ENCODE assay signal across 24 mouse cellular contexts in genomic region chr5:127487190-127487589, GRCm38 (mm10).
DNase-seq lines count a peak whose midpoint lies in the region; TF ChIP-seq lines count a peak whose summit lies in the region.
"Had no signal": no experiment of that assay in that cellular context is flagged by ENCODE, and none has a peak within 500 bp of the region (broad histone marks: within the 10 kb centered on the region; RNA-seq: fewer than 3 reads in every experiment).

No protein-coding gene starts in this region.

- no peak overlapping the region for H3K9ac ChIP-seq in heart, adult 2 months (ENCODE audit: low read depth, low read length)
- H3K9ac ChIP-seq in liver, adult 2 months (ENCODE audit: low read depth, low read length): no peak overlapping the region
- H3K9ac ChIP-seq: embryonic facial prominence, embryonic 15.5 days; heart, embryonic 15.5 days; liver, embryonic 13.5 days had no signal

- DNase-seq in heart, adult 2 months: no peak
- no peak for DNase-seq in heart, adult 11 months
- no peak for DNase-seq in liver, adult 2 months (ENCODE audit: extremely low read depth, low read depth, low spot score)
- DNase-seq in liver (no peak), ZHBTc4 (ENCODE audit: low read depth, low spot score) (peak; percentile 35)
- no peak for DNase-seq in right cerebral cortex, postnatal 36 days (ENCODE audit: low spot score in 2 of 2)
- no peak for DNase-seq in right cerebral cortex, postnatal 14 days
- DNase-seq: adrenal gland, adult 8-10 months; cerebellum, postnatal 25 days; gastrocnemius, postnatal 10 days; heart, postnatal 4 days; kidney, adult 18-20 months; kidney, postnatal 14 days; left cerebral cortex, postnatal 4 days; liver, embryonic 13.5 days; lung, postnatal 14 days; right cerebral cortex, postnatal 4 days; thymus, postnatal 36 days had no signal

- H3K9me3 ChIP-seq in E14TG2a.4 (ENCODE audit: low read length): peaks cover 19% of the 10 kb centered on the region
- H3K9me3 ChIP-seq: embryonic facial prominence, embryonic 15.5 days; heart, embryonic 15.5 days had no signal

- no peaks in the 10 kb centered on the region for H3K36me3 ChIP-seq in heart, adult 2 months (ENCODE audit: control insufficient read depth, insufficient read depth, low read length)
- H3K36me3 ChIP-seq in liver, adult 2 months (ENCODE audit: control insufficient read depth, insufficient read depth, low read length): no peaks in the 10 kb centered on the region
- no peaks in the 10 kb centered on the region for H3K36me3 ChIP-seq in E14TG2a.4 (ENCODE audit: insufficient read depth, low read length)
- H3K36me3 ChIP-seq: embryonic facial prominence, embryonic 15.5 days; heart, embryonic 15.5 days; liver, embryonic 13.5 days had no signal

- H3K79me2 ChIP-seq in heart, adult 2 months (replicated peaks; ENCODE audit: control insufficient read depth, insufficient read depth, low read length): no peaks in the 10 kb centered on the region
- H3K79me2 ChIP-seq in liver, adult 2 months (ENCODE audit: control insufficient read depth, insufficient read depth, low read length): no peaks in the 10 kb centered on the region

- no peak for TF ChIP-seq POLR2A in heart, adult 2 months (IDR thresholded peaks at IDR 0.05; ENCODE audit: insufficient read depth, low read depth, low read length)
- no peak for TF ChIP-seq POLR2A in liver, adult 2 months (IDR thresholded peaks at IDR 0.05; ENCODE audit: extremely low read depth, insufficient read depth, low read length)

- no peak overlapping the region for H3K27ac ChIP-seq in heart, adult 2 months
- no peak overlapping the region for H3K27ac ChIP-seq in liver, adult 2 months (replicated peaks; ENCODE audit: insufficient read depth, low read depth, low read length)
- H3K27ac ChIP-seq: embryonic facial prominence, embryonic 15.5 days; forebrain, embryonic 10.5 days; heart, embryonic 15.5 days; liver, embryonic 13.5 days had no signal

- WGBS in heart, adult 2 months: 82% methylated on average over 6 of the region's 6 CpGs
- WGBS in liver, adult 2 months: 70% methylated on average over 6 of the region's 6 CpGs

- intact Hi-C loops in heart, adult 2 months (cut with DNase I): no loop called here

- H3K4me3 ChIP-seq in heart, adult 2 months: no peak overlapping the region
- no peak overlapping the region for H3K4me3 ChIP-seq in liver, adult 2 months (ENCODE audit: insufficient read depth, low read depth, low read length)
- no peak overlapping the region for H3K4me3 ChIP-seq in E14TG2a.4 (replicated peaks; ENCODE audit: low read length)
- H3K4me3 ChIP-seq: embryonic facial prominence, embryonic 15.5 days; forebrain, embryonic 10.5 days; heart, embryonic 15.5 days; liver, embryonic 13.5 days; megakaryocyte, embryonic 14.5 days had no signal

- no peak for TF ChIP-seq EP300 in heart, adult 2 months (IDR thresholded peaks at IDR 0.05; ENCODE audit: insufficient read depth, low read depth, low read length)

- H3K4me1 ChIP-seq in heart, adult 2 months (ENCODE audit: control insufficient read depth, insufficient read depth, low read length): peaks cover 2% of the 10 kb centered on the region
- H3K4me1 ChIP-seq in liver, adult 2 months (ENCODE audit: control insufficient read depth, insufficient read depth, low read length): no peaks in the 10 kb centered on the region
- H3K4me1 ChIP-seq in E14TG2a.4 (replicated peaks; ENCODE audit: low read depth, low read length): no peaks in the 10 kb centered on the region
- H3K4me1 ChIP-seq: liver, embryonic 13.5 days; megakaryocyte, embryonic 14.5 days had no signal

- no peaks in the 10 kb centered on the region for H3K27me3 ChIP-seq in heart, adult 2 months (ENCODE audit: control insufficient read depth, insufficient read depth, low read length)
- H3K27me3 ChIP-seq in liver, adult 2 months (ENCODE audit: control insufficient read depth, insufficient read depth, low read length): no peaks in the 10 kb centered on the region
- H3K27me3 ChIP-seq in E14TG2a.4 (ENCODE audit: insufficient read depth, low read length): peaks cover 8% of the 10 kb centered on the region
- H3K27me3 ChIP-seq: CH12.LX; embryonic facial prominence, embryonic 15.5 days; heart, embryonic 15.5 days; liver, embryonic 13.5 days; megakaryocyte, embryonic 14.5 days had no signal

- TF ChIP-seq CTCF in heart, adult 2 months (IDR thresholded peaks at IDR 0.05): peak; percentile 21; the same call in 1 of the 2 replicates
- peak; percentile 11; the same call in 1 of the 2 replicates for TF ChIP-seq CTCF in liver, adult 2 months (IDR thresholded peaks at IDR 0.05; ENCODE audit: low read depth, low read length)
- TF ChIP-seq CTCF in E14TG2a.4 (conservative IDR thresholded peaks at IDR 0.05; ENCODE audit: low read length): peak; percentile 48
